Mouse (Mus musculus) forebrain, embryonic 14.5 days (tissue): ENCODE results near the gene Lama1. TPM values are rescaled to one million over a fixed set of nuclear protein-coding genes. Genes with fewer than 3 reads are reported as not detected.

Experiments
- ATAC-seq: fragments of 200-750 bp; cut with Nextera tagmentation; 2 replicates; pipeline ENCODE4 v1.8.0; 2017; ENCODE audit warnings: mild to moderate bottlenecking, moderate library complexity
- DNase-seq: peaks from one replicate; pipeline ENCODE4 v3.0.0-alpha.2; 2015; ENCODE audit warnings: low spot score
- H3K27ac ChIP-seq: fragments of 300-500 bp; sonication (generic); 2 replicates; pipeline ENCODE4 v1.5.1; 2014; ENCODE audit warnings: low read depth, mild to moderate bottlenecking, control low read depth, low read length, moderate library complexity
- H3K27me3 ChIP-seq: fragments of 300-500 bp; sonication (generic); replicated peaks from 2 replicates; pipeline ENCODE4 v1.6.1; 2014; ENCODE audit warnings: low read length, control low read depth, mixed read lengths; ENCODE audit not compliant: control insufficient read depth, insufficient read depth
- H3K36me3 ChIP-seq: fragments of 300-500 bp; sonication (generic); 2 replicates; pipeline ENCODE4 v1.6.1; 2014; ENCODE audit warnings: low read length, control low read depth; ENCODE audit not compliant: control insufficient read depth, insufficient read depth
- H3K4me1 ChIP-seq: fragments of 300-500 bp; sonication (generic); 2 replicates; pipeline ENCODE4 v1.6.1; 2014; ENCODE audit warnings: antibody characterized with exemption, low read length, control low read depth; ENCODE audit not compliant: control insufficient read depth, insufficient read depth
- H3K4me2 ChIP-seq: fragments of 300-500 bp; sonication (generic); 2 replicates; pipeline ENCODE4 v1.6.1; 2014; ENCODE audit warnings: mild to moderate bottlenecking, control low read depth, low read length
- H3K4me3 ChIP-seq: fragments of 300-500 bp; sonication (generic); 2 replicates; pipeline ENCODE4 v1.5.1; 2014; ENCODE audit warnings: low read depth, low read length, control low read depth
- H3K9ac ChIP-seq: fragments of 300-500 bp; sonication (generic); 2 replicates; pipeline ENCODE4 v1.6.1; 2014; ENCODE audit warnings: mild to moderate bottlenecking, low read length, control low read depth, moderate library complexity
- H3K9me3 ChIP-seq: fragments of 300-500 bp; sonication (generic); replicated peaks from 2 replicates; pipeline ENCODE4 v1.6.1; 2016; ENCODE audit warnings: low read length, control low read depth, mixed read lengths; ENCODE audit not compliant: control insufficient read depth
- WGBS: fragments of 180-500 bp; shearing (Covaris S2); extraction: QIAGEN DNeasy Blood & Tissue Kit; methylation state at CpG from one replicate; pipeline ENCODE4 v1.1.7; 2014; 5-methylcytosine and 5-hydroxymethylcytosine counted together
- polyA plus RNA-seq: library from polyadenylated mRNA; unstranded; fragments of >200 nt; fragmentation: Nextera tagmentation; extraction: Ambion mirVana; gene quantifications from 2 replicates; pipeline ENCODE4 v1.2.1, GENCODE M21; 2014

Lama1 gene
- polyA plus RNA-seq, 1 experiment from 2014 or later: 5.4 TPM

- Histone ChIP-seq H3K4me1 (peaks cover 3% of the 10 kb centered on the region; the same call in 1 of the 2 replicates), H3K4me3 (no peak overlapping the region), H3K9ac (no peak overlapping the region), H3K4me2 (no peak overlapping the region), H3K9me3 (no peaks in the 10 kb centered on the region), H3K36me3 (no peaks in the 10 kb centered on the region), H3K27ac (no peak overlapping the region), H3K27me3 (no peaks in the 10 kb centered on the region)
- 68% methylated on average over 23 of the region's 23 CpGs for WGBS
- DNase-seq (peak; percentile 86), ATAC-seq (peak; percentile 81)
Measured at GRCm38 (mm10) chr17:67869731-67870601, 172.9 kb downstream of the Lama1 start.

Other genes starting within 250 kb of the Lama1 start
- gene Lrrc30, start 64.5 kb upstream of the Lama1 start, polyA plus RNA-seq: not detected in 2 replicates